Mouse (Mus musculus): ENCODE measurements around the gene Ankrd9.

Gene Ankrd9

GRCm38 (mm10) chr12:110961973-110962372 lies 16.9 kb downstream of the Ankrd9 start:
- DNase-seq (ENCODE audit: low read depth, low spot score) = no peak

GRCm38 (mm10) chr12:110954351-110954991 lies 24.4 kb downstream of the Ankrd9 start:
- no peak for DNase-seq (ENCODE audit: low read depth, low spot score)

- DNase-seq (ENCODE audit: low read depth, low spot score) = peak; percentile 7
Measured at GRCm38 (mm10) chr12:110953900-110954299, 24.9 kb downstream of the Ankrd9 start.

- DNase-seq (ENCODE audit: low read depth, low spot score) = peak; percentile 87
Measured at GRCm38 (mm10) chr12:110953443-110953842, 25.4 kb downstream of the Ankrd9 start.

GRCm38 (mm10) chr12:110952628-110953385 lies 26.0 kb downstream of the Ankrd9 start:
- peak; percentile 76 for DNase-seq (ENCODE audit: low read depth, low spot score)

GRCm38 (mm10) chr12:110951236-110951635 lies 27.6 kb downstream of the Ankrd9 start:
- no peak for DNase-seq (ENCODE audit: low read depth, low spot score)

GRCm38 (mm10) chr12:110950151-110950550 lies 28.7 kb downstream of the Ankrd9 start:
- no peak for DNase-seq (ENCODE audit: low read depth, low spot score)

GRCm38 (mm10) chr12:110949410-110949809 lies 29.4 kb downstream of the Ankrd9 start:
- no peak for DNase-seq (ENCODE audit: low read depth, low spot score)

GRCm38 (mm10) chr12:110948910-110949201 lies 30.0 kb downstream of the Ankrd9 start:
- no peak for DNase-seq (ENCODE audit: low read depth, low spot score)

- no peak for DNase-seq (ENCODE audit: low read depth, low spot score)
Measured at GRCm38 (mm10) chr12:110948082-110948909, 30.5 kb downstream of the Ankrd9 start.

- DNase-seq (ENCODE audit: low read depth, low spot score) = peak; percentile 81
Measured at GRCm38 (mm10) chr12:110946216-110946615, 32.6 kb downstream of the Ankrd9 start.

- peak; percentile 31 for DNase-seq (ENCODE audit: low read depth, low spot score)
Measured at GRCm38 (mm10) chr12:110940869-110941268, 38.0 kb downstream of the Ankrd9 start.

- no peak for DNase-seq (ENCODE audit: low read depth, low spot score)
Measured at GRCm38 (mm10) chr12:110939385-110939784, 39.5 kb downstream of the Ankrd9 start.

GRCm38 (mm10) chr12:110937496-110937895 lies 41.3 kb downstream of the Ankrd9 start:
- peak; percentile 46 for DNase-seq (ENCODE audit: low read depth, low spot score)

- DNase-seq (ENCODE audit: low read depth, low spot score) = peak; percentile 89
Measured at GRCm38 (mm10) chr12:110935983-110936620, 42.7 kb downstream of the Ankrd9 start.

GRCm38 (mm10) chr12:110932820-110933219 lies 46.0 kb downstream of the Ankrd9 start:
- DNase-seq (ENCODE audit: low read depth, low spot score) = no peak
